Comparison of ENCODE assay signal across 8 mouse cellular contexts in genomic region chr3:146851966-146852891, GRCm38 (mm10). TPM values are rescaled to one million over a fixed set of nuclear protein-coding genes. Genes with fewer than 3 reads are reported as not detected.
DNase-seq lines count a peak whose midpoint lies in the region; ATAC-seq and TF ChIP-seq lines count a peak whose summit lies in the region.

Gene Ttll7 (plus strand): TSS chr3:146852367.

- TF ChIP-seq EP300 in heart, adult 2 months (IDR thresholded peaks at IDR 0.05; ENCODE audit: insufficient read depth, low read depth, low read length), result 0 out of 2 replicates have a peak, but pooled peaks have one; percentile 18

- DNase-seq in thymus, postnatal 4 days, result peak; percentile 36
- DNase-seq in thymus, postnatal 25 days, result no peak
- DNase-seq in heart, adult 2 months, result peak; percentile 86
- peak; percentile 64 for DNase-seq in kidney, adult 18-20 months
- DNase-seq in left cerebral cortex, postnatal 36 days (ENCODE audit: low spot score in 2 of 2), result peak; percentile 89
- DNase-seq in mesoderm, embryonic 11.5 days (ENCODE audit: low read depth, low spot score), result peak; percentile 90
- DNase-seq in skeletal muscle tissue, adult 2 months (ENCODE audit: low read depth, low spot score), result peak; percentile 85

- H3K9me3 ChIP-seq in embryonic facial prominence, embryonic 15.5 days (replicated peaks), result no peaks in the 10 kb centered on the region

- TF ChIP-seq POLR2A in heart, adult 2 months (IDR thresholded peaks at IDR 0.05; ENCODE audit: insufficient read depth, low read depth, low read length), result no peak

- H3K9ac ChIP-seq in embryonic facial prominence, embryonic 15.5 days, result peak within 1 kb of the TSS; percentile 39
- peak within 1 kb of the TSS; percentile 88 for H3K9ac ChIP-seq in heart, adult 2 months (ENCODE audit: low read depth, low read length)

- peak; percentile 92 for ATAC-seq in embryonic facial prominence, embryonic 15.5 days (ENCODE audit: insufficient number of reproducible peaks, low FRiP score, low TSS enrichment, low read depth)

- no peaks in the 10 kb centered on the region for H3K27me3 ChIP-seq in embryonic facial prominence, embryonic 15.5 days
- no peaks in the 10 kb centered on the region for H3K27me3 ChIP-seq in heart, adult 2 months (ENCODE audit: control insufficient read depth, insufficient read depth, low read length)

- peak within 1 kb of the TSS; percentile 93 for H3K4me2 ChIP-seq in embryonic facial prominence, embryonic 15.5 days (replicated peaks)

- no peak within 1 kb of the TSS for H3K27ac ChIP-seq in embryonic facial prominence, embryonic 15.5 days (replicated peaks)
- H3K27ac ChIP-seq in heart, adult 2 months, result peak within 1 kb of the TSS; percentile 91

- intact Hi-C loops in heart, adult 2 months (cut with DNase I), result loop anchor here (2.0 kb wide), 1 partner anchor 39 kb away; the partner anchor contains the start of gene Prkacb
- intact Hi-C loops in left cerebral cortex, postnatal 36 days (cut with DNase I), result loop anchor here (2.0 to 5.0 kb wide), 2 partner anchors 39 to 40 kb away; partner anchors contain the start of gene Prkacb

- H3K79me2 ChIP-seq in heart, adult 2 months (replicated peaks; ENCODE audit: control insufficient read depth, insufficient read depth, low read length), result no peaks in the 10 kb centered on the region

- H3K4me3 ChIP-seq in embryonic facial prominence, embryonic 15.5 days (replicated peaks), result peak within 1 kb of the TSS; percentile 65
- H3K4me3 ChIP-seq in heart, adult 2 months, result peak within 1 kb of the TSS; percentile 74

- H3K4me1 ChIP-seq in embryonic facial prominence, embryonic 15.5 days, result no peaks in the 10 kb centered on the region
- peaks cover 1% of the 10 kb centered on the region; the same call in 1 of the 2 replicates for H3K4me1 ChIP-seq in heart, adult 2 months (ENCODE audit: control insufficient read depth, insufficient read depth, low read length)

- 1% methylated on average over 36 of the region's 36 CpGs for WGBS in embryonic facial prominence, embryonic 15.5 days
- 1% methylated on average over 36 of the region's 36 CpGs for WGBS in heart, adult 2 months

- H3K36me3 ChIP-seq in embryonic facial prominence, embryonic 15.5 days, result no peaks in the 10 kb centered on the region
- no peaks in the 10 kb centered on the region for H3K36me3 ChIP-seq in heart, adult 2 months (ENCODE audit: control insufficient read depth, insufficient read depth, low read length)

- no peak for TF ChIP-seq CTCF in heart, adult 2 months (IDR thresholded peaks at IDR 0.05)

RNA-seq across cellular contexts. Expression of gene Ttll7, which starts in this region (rescaled TPM):
- polyA plus RNA-seq in embryonic facial prominence, embryonic 15.5 days (2015; fragmentation: Nextera tagmentation; extraction: Ambion mirVana), result 2.9 and 3.9 TPM in 2 replicates
- 1 to 10 TPM; 4.3 to 6.1 TPM for total RNA-seq in heart, adult 2 months (2021)
- polyA plus RNA-seq in heart, adult 2 months (2012; rRNA removed), result 1.6 and 2.1 TPM in 2 replicates
- total RNA-seq in left cerebral cortex, postnatal 36 days (2021), result 100 to 1,000 TPM; 182 to 189 TPM

Comparison
In these comparisons a context has a peak if more than half of its experiments do, and no peak if none do; other contexts are left out.
1. RNA of gene Ttll7 (total RNA-seq): 182 to 189 TPM in left cerebral cortex, postnatal 36 days; 4.3 to 6.1 TPM in heart, adult 2 months; every median in the first group is over 10 times any median in the second.